Mouse (Mus musculus): ENCODE results near the gene Myo1d. TPM values are rescaled to one million over a fixed set of nuclear protein-coding genes. Genes with fewer than 3 reads are reported as not detected.

The Myo1d gene
- total RNA-seq, 4 experiments from 2014 or later: 62.6 to 107 (median 87.1) TPM

DNA sequence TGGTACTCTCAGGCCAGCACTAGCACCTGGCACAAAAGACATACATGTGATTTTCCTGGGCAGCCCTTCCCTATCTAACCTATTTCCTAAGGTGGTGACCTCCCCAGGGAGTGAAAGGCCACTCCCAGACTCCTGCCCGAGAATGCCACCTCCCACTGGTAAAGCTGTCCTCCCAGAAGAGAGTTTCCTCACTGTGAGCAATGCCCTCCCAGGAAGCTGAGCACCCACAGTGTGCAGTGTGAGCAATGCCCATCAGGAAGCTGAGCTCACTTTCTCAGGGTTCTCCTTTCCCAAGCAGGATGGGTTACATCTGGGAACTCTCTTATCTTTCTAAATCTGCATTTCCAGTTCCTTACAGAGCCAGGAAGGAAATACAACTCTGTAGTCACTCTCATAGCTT lies 246.9 kb downstream of the Myo1d start:
- no peak for DNase-seq

DNA sequence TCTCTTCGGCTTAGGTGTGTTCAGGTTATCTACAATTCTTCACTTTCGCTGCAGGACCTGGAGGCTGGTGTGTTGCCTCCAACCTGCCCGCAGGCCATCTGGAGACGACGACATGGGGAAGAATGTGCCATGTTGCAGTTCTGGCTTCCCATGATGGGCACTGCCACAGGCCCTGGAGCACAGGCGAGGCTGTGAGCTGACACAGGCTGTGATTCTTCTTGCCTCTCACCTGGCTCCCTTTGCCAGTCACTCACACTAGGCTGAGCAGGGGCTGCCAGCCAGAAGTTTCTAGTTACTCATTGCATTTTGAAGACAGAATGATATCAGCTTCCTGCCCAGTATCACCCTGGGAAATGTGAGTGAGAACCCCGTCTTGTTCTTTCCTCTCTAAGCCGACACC lies 250.7 kb downstream of the Myo1d start:
- DNase-seq: no peak

DNA sequence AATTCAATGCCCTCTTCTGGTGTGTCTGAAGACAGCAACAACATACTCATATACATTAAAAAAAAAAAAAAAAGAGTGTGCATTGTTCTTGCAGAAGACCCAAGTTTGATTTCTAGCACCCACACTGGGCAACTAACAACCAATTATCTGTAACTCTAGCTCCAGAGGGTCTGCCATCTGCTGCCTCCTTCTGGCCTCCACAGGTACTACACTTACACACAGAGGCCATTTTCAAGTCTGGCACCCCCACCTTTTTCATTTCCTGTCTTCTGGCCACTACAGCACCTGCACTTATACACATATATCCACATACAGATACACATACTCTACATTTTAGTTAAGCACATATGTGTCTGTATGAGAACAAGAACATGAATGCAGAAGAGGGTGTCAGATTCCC lies 252.1 kb downstream of the Myo1d start:
- DNase-seq: no peak

DNA sequence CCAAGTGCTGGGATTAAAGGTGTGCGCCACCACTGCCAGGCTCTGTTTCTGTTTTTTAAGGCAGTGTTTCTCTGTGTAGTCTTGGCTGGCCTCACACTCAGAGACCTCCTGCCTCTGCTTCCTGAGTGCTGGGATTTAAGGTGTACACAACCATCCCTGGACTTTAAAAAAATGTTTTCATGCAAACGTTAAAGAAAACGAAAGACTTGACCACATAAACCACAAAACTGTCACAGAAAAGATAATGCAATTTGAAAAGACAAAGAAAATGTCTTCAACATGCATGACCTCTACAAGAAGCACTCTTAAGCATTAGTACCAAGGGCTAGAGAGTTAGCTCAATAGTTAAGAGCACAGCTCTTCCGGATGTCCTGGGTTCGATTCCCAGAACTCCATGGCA lies 255.6 kb downstream of the Myo1d start:
- no peak for DNase-seq

DNA sequence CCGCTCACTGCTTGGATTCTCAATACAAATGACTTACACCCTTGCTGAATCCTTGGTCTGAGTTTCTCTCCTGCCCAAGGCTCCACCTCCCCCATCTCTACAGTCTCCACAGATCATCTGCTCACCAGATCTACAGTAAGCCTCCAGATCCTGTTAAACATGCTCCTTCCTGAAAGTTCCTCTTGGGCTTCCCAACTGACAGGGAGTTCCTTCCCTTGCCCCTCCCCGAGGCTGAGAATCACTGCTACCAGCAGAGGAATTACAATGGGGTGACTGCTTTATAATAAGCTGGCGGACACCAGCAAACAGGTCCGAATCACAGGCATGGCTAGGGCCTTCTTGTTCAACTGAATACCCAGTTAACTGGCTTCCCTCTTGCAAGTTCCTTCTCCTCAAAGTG lies 256.4 kb downstream of the Myo1d start:
- no peak for DNase-seq

DNA sequence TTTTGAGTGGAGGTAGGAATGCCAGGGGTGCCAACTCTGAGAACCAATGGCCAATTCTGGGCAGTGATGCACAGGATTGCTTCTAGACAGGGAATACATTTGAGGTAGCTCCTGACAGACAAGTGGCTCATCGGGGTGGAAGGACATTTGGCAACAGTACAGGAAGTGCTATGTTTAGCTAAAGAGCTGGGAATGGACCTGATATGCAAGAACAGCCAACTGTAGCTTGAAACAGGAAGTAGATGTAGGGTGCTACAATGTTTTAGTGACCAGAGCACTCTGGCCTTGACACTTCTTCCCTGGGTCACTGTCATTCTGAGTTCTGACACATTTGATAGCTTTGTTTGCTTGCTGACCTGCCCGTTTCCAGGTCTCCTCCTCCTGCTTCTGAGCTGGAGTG lies 257.0 kb downstream of the Myo1d start:
- no peak for DNase-seq

DNA sequence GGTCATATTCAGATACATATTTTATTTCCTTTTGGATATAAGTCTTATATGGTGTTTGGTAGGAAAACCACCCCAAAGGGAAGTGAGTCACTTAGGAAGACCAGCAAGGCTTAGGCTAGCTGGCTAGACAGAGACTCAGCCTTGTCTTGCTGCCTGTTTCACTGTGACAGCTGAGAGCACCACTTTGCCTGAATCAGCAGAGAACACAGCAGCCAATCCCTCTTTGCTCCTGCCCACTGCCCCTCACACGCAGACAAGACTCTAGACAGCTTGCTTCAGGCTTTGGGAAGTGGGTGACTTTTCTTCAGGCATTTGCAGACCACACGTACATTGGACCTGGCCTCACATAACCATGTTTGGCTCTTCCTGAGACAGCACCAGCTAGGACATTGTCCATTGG lies 258.7 kb downstream of the Myo1d start:
- no peak for DNase-seq

DNA sequence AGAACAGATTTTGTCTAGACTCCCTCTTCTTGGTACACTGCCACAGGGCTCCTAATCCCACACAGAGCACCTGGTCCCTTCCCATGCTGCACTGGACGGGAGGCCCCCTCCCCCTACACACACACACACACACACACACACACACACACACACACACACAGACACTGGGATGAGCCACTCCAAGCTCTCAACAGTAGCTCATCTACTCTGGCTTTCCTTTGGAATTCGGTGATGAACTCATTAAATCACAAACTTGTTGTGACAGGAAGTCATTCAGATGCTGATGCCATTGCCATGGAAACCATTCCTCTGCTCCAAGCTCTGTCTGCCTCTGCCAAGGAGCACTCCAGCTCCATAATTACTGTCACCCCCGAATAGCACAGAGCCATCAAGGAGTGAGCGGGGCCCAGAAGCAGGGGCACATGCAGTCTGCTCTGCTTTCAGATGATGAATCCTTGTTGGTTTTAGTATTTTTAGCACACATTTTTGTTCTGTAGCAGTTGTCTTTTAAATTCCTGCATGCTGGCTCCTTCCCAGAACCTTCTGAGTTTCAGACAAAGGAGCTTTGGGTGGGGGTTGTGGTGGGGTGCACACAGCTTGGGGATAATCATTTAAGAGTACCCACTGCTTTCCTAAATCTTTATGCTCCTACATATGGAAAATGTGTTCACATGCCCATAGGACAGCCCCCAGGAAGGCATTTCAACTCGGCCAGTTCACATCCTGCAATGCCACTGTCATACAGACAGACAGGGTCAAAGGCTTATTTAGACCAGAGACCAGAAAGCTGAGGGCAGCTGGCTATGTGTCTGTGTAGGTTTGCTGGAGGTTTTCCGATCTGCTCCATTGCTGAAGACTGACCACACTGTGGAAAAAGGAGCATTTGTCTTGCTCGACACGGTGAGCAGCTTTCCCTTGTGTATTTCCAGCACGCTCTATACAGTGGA lies 261.1 kb downstream of the Myo1d start:
- DNase-seq: no peak

DNA sequence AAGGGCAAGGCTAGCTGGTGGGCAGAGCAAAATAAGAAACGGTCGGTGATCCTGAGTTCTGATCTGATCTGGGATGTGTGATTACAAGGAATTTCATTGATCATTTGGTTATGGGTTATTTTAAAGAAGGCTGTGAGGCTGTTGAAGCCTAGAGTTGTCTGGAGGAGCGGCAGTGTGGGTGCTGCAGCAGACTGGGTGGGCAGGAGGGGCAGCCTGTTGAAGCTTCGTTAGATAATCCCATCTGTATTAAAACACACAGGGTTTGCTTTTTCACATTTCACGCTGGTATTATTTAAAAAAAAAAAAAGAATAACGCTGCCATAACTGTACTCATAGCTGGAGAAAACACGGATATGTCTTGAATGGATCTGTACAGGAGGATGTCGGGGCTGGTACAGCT lies 263.9 kb downstream of the Myo1d start:
- DNase-seq: no peak

DNA sequence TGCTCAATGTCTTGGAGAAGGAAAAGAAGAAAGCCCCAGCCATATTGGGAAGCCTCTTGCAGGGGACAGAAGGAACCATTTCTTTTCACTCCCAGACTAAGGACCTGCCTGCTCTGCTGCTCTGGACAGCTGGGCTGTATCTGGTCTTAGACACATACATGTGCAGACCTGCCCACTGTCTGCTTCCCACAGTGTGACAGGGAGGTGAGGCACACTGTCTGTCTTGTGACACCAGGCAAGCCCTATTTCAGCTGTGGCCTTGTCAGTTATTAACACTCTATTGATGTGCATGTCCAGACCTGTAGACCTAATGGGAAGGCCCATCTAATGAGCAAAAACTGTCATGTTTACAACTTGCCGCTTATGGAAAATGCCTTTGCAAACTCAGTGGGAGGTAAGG lies 264.5 kb downstream of the Myo1d start:
- DNase-seq: no peak

DNA sequence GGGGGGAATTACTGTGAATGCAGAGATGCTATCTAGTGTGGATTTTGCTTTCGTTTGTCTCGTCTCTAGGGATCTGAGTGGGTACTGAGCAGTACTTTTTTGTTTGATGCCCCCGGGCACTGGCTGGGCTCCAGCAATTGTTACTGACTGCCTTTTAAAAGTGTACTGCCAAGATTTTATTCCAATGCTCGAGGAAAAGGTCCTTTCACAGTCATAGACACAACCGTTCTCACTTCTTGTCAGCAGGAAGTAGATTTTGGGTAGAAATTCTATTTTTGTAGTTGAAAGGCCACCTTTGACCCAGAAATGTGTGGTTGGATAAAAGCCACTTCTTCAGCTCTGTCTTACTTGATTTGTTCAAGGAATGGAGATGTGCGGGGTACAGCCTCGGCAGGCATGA lies 266.0 kb downstream of the Myo1d start:
- no peak for DNase-seq

DNA sequence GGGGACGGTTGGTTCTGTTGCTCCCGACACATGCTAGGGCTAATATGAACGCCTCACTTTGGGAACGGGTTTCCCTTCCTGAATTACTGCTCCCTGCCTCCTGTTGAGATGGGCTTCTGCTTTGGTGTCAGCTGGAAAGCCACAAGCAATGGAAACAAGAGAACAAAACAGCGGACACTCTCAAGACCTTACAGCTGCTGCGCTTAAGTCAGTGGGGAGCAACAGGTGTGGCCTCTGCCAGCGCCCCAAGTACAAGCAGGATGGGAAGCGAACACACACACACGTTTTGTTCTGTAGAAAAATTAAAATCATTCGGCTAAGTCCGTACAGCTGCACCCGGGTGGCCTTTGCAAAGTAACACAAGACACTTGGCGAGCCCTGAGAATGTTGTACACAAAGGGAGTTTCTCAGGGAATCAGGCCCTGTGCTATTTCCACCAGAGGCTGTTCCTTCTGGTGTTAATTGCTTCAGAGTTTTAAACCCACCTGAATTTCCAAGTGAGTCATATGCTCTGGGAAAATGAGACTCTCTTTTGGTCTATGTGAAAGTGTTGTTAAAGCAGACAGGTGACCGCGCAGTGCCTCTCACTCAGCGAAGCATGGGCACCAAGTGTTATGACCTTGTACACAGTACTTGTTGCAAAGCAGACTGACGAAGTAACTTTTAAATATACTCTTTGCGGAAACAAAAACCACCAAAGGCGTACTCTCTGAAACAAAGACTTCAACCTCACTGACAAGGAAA lies 267.3 kb downstream of the Myo1d start:
- no peak for DNase-seq

DNA sequence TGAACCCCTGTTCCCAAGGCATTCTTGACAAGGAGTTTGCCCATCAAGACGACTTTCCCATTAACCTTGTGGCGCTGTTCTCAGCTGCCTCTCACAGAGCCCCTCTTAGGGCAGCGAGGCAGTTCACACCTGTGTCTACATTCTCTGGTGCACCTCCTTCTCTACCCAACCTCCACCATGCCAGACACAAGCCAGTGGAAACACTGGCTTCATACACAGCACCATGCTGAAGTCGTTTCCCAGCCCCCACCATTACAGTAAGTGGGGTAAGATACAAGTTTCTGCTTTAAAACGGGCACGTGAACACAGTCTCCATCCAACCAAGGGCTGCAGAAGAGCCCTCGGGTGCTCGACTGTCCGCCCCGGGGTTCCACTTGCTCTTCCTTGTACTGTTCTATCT lies 269.7 kb downstream of the Myo1d start:
- DNase-seq: no peak

DNA sequence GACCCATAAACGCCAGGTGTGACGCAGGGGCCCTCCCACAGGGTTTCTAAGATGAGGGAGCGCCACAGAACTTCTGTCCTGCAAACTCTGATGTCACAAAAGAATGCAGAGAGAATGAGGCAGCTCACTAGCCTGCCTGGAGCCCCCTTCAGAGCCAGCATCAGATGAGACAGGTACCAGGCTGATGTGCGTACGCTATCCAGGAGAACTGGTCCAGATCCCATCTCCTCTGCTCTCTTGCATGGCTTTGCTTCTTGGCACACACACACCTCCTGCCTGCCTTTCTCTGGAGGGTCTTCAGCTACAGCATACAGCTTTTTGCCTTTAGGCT lies 270.7 kb downstream of the Myo1d start:
- no peak for DNase-seq

DNA sequence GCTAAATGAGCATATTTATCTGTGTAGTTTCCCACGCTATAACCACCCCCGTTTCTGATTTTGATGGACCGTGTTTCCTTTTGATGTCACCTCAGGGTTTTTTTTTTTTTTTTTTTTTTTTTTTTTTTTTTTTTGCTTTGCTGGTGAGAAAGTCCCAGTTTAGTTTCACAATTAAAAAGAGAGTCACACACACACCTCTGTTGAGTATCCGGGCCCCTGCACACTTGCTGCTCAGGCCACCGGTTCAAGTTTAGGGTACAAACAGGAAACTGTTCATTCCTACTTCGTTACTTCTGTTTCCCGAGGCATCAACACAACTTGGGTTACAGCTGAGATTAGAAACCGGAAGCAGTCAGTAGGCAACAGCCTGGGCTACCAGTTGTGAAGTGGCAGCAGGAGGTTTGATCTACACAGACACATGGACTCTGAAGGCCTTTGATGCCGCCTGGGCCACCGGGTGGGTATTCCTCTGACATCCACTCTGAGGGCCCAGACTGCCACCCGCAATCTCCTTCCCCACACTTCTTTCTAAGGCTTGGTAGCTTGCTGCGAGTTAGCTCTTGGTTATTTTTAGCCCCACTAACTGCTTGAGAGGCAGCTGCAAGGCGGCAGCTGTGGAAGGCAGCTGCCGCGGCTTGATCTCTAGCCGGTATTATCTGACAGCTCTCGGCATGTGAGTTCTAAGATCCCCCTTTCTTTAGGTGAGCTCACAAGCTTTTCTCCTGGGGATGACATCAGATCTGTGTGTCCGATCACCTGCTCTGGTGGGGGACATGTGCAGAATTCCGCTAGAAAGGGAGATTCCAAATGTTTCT lies 271.3 kb downstream of the Myo1d start:
- DNase-seq: no peak

DNA sequence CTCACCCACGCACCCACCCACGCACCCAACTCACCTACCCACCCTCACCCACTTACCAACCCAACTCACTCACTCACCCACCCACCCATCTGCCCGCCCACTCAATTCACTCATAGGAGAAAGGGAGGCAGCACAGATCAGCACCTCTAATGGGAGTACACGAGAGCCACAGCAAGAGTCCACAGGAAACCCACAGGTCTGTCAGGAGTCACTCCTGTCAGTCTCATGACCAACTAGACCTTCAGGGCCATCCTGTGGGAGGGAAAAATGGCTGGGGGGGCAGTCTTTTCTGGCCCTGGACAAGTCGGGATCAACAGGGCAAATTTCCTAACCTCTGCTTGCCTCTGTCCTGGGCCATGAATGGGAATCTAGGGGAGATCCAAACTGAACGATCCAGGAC lies 272.0 kb downstream of the Myo1d start:
- DNase-seq: no peak

DNA sequence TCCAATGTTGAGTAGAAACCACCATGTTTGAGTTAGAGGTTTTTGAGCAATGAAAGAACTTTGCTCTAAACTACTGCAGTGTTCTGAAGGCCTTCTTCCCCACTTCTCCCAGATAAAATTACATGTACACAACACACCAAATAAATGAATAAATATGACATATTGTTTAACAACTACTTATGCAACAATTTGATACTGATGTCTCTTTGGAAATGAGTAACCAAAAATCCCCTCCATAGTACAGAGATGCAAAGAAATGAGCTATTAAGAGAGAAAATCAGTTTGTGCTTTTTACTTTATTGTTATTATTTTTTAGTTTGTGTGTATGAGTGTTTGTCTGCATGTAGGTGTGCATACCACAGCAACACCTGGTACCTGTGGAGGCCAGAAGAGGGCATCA lies 273.3 kb downstream of the Myo1d start:
- no peak for DNase-seq

DNA sequence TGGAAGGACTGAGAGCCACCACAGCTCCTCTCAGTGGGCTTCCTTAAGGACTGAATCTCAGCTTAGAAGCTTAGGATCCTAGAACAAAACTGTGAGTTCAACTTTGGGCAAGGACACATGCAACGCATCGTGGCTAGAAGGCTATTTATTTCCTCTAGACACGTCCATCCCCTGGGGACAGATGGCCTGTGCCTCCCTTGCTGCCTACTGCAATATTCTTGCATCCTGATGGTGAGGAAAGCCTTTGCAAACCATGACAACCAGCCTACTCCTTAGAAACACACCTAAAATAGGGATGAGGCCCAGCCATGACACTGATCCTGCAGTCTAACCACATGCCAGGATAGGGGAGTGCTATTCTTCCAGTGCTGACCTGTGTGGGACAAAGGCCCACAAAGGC lies 274.2 kb downstream of the Myo1d start:
- no peak for DNase-seq

DNA sequence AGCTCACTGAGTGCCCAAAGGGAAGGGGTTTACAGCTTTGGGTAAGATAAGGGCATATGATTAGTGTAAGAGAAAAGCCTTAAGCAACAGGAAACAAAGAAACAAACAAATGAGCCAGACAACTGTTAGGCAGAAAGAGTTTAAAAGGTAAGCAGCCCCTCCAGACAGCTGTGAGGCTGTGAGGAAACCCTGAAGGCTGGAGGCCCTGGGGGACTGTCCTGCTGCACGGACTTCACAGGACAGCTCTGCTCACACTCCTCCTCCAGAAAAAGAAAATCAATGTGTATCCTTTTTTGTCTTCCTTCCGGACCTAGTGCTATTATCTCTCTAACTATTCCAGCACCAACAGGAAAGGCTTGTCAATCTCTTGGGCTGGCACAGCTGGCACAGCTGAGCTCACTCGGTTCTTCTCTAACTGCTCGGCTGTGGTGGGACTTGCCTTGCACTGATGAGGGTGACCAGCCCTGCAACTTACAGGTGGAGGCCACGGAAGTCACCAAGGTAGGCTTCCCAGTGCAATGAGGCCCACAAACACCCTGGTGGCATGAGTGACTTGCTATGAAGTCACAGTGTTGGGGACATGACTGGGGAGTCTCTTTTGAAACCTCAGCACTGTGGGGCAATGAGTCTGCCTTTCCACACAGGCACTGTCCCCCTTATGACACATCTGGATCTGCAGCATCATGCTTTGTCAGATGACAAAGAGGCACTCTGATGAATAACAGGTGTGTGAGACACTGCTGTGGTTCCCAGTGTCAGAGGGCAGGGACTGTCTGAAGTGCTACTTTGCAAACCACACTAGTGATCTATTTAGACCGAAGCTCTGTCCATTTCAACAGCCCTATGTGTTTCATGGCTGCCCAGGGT lies 275.1 kb downstream of the Myo1d start:
- DNase-seq: no peak

DNA sequence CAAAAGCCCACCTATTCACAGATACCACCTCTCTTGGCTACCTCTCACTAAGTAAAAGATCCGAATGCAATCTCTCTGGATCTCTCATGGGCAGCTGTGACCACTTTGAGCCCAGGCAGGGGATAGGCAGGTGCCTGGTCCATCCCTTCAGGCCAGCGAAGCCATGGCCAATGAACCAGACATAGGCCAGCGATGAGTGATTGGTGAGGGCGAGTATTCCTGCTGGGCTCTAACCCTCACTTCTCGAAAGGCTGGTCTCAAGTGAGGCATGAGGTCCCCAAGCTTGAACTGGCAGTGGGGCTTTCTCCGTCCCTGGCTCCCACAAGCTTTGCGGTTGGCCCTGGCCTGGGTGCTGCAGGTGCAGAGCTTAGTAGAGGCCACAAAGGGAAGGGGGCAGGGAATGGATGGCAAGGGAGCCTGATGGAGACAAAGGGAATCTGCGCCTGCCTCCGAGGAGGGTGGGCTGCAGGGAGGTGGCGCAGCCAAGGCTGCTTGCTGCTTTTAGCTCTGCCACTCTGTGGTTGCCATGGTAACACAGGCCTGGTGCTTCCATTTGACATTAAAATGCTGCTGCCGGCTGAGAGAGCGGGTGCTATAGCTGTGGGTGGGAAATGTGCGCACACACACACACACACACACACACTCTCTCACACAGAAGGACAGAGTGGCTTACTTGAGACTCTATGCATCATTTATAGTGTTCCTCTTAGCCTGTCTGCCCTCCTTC lies 275.9 kb downstream of the Myo1d start:
- no peak for DNase-seq

DNA sequence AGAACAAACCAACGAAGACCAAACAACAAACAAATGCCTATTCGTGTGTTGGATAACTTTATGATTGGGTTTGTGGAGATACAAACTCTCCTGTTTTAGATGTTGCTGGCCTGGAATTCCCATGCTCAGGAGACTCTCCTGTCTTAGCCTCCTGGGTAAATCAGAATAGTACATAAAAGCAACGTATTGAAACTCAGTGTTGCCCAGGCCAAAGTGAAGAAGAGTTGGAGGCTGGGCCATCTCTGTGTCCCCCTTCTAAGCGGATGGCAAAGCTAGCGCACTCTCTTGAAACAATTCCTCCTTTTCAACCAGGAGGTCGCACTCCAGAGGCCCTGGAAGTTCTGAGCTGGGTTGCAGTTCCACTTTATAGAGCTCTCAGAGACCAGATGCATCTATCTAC lies 276.5 kb downstream of the Myo1d start:
- no peak for DNase-seq

DNA sequence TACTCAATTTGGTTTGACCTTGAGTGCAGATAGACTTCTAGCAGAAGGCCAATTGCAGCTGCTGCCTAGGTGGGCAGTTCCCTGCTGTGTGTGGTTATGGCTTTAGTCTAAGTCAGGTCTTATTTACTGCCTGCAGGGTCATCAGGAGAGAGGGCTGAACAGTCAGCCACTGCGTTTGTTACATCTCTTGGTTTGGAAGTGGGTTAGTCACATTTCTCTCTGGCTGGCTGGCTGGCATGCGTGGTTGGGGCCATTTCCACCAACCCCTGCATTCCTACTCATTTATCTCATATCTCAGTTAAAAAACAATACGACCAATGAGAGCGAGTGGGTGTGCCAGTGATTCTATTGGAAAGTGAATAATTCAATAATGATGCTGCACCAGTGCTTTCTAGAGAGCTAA lies 280.3 kb downstream of the Myo1d start:
- no peak for DNase-seq

Data from adrenal gland, adult 8-10 months (tissue).